ENCODE assay signal across 9 mouse cellular contexts in genomic region chr2:29245341-29245779, GRCm38 (mm10). TPM values are rescaled to one million over a fixed set of nuclear protein-coding genes. Genes with fewer than 3 reads are reported as not detected.
DNase-seq lines count a peak whose midpoint lies in the region; ATAC-seq and TF ChIP-seq lines count a peak whose summit lies in the region.
"Had no signal": no experiment of that assay in that cellular context is flagged by ENCODE, and none has a peak within 500 bp of the region (broad histone marks: within the 10 kb centered on the region; RNA-seq: fewer than 3 reads in every experiment).

No protein-coding gene starts in this region.

- no peaks in the 10 kb centered on the region; the same call in 1 of the 2 replicates for H3K9me3 ChIP-seq in heart, embryonic 11.5 days (replicated peaks; ENCODE audit: control insufficient read depth, low read length)
- no peaks in the 10 kb centered on the region for H3K9me3 ChIP-seq in lung, postnatal 0 days (ENCODE audit: low read length)

- H3K4me1 ChIP-seq in bone marrow macrophage, adult 2 months (ENCODE audit: control insufficient read depth, insufficient read depth, low read length), result 0 out of 2 replicates have a peak, but pooled peaks cover 2% of the 10 kb centered on the region
- 0 out of 2 replicates have a peak, but pooled peaks cover 3% of the 10 kb centered on the region for H3K4me1 ChIP-seq in heart, embryonic 11.5 days (ENCODE audit: control insufficient read depth, insufficient read depth, low read length)
- H3K4me1 ChIP-seq in lung, postnatal 0 days (ENCODE audit: insufficient read depth, low read depth, low read length), result no peaks in the 10 kb centered on the region

- peak; percentile 51 for TF ChIP-seq CTCF in bone marrow macrophage, adult 2 months (IDR thresholded peaks at IDR 0.05; ENCODE audit: low read depth, low read length)
- peak; percentile 54 for TF ChIP-seq CTCF in lung, postnatal 0 days (IDR thresholded peaks at IDR 0.05)

- H3K27me3 ChIP-seq in heart, embryonic 11.5 days (ENCODE audit: control insufficient read depth, insufficient read depth, low read length), result peaks cover 45% of the 10 kb centered on the region
- H3K27me3 ChIP-seq in lung, postnatal 0 days (replicated peaks; ENCODE audit: insufficient read depth, low read length), result peaks cover 22% of the 10 kb centered on the region; the same call in 1 of the 2 replicates

- H3K36me3 ChIP-seq in heart, embryonic 11.5 days (ENCODE audit: control insufficient read depth, insufficient read depth, low read length), result no peaks in the 10 kb centered on the region
- H3K36me3 ChIP-seq in lung, postnatal 0 days (ENCODE audit: insufficient read depth, low read length), result no peaks in the 10 kb centered on the region
- H3K36me3 ChIP-seq: limb, embryonic 12.5 days had no signal

- TF ChIP-seq EP300 in lung, postnatal 0 days (IDR thresholded peaks at IDR 0.05), result no peak

- no peak overlapping the region for H3K4me3 ChIP-seq in bone marrow macrophage, adult 2 months (ENCODE audit: insufficient read depth, low read length)
- H3K4me3 ChIP-seq in heart, embryonic 11.5 days (ENCODE audit: low read depth, low read length), result no peak overlapping the region
- no peak overlapping the region for H3K4me3 ChIP-seq in lung, postnatal 0 days (ENCODE audit: low read depth, low read length)
- H3K4me3 ChIP-seq: limb, embryonic 12.5 days had no signal

- no peak overlapping the region for H3K4me2 ChIP-seq in heart, embryonic 11.5 days
- H3K4me2 ChIP-seq in lung, postnatal 0 days (replicated peaks; ENCODE audit: low read depth, low read length), result no peak overlapping the region
- H3K4me2 ChIP-seq: limb, embryonic 12.5 days had no signal

- ATAC-seq in heart, embryonic 11.5 days (replicated peaks; ENCODE audit: insufficient number of reproducible peaks, low FRiP score, low TSS enrichment), result 0 out of 2 replicates have a peak, but pooled peaks have one; percentile 9
- peak; percentile 12; the same call in 1 of the 2 replicates for ATAC-seq in lung, postnatal 0 days
- ATAC-seq in erythroid progenitor cell, adult 5-6 weeks (replicated peaks; ENCODE audit: low FRiP score, poor library complexity, severe bottlenecking), result no peak

- no peak overlapping the region for H3K27ac ChIP-seq in bone marrow macrophage, adult 2 months (ENCODE audit: insufficient read depth, low read depth, low read length)
- no peak overlapping the region for H3K27ac ChIP-seq in heart, embryonic 11.5 days (ENCODE audit: low read depth, low read length)
- no peak overlapping the region for H3K27ac ChIP-seq in lung, postnatal 0 days (ENCODE audit: low read length)
- H3K27ac ChIP-seq: limb, embryonic 12.5 days had no signal

- TF ChIP-seq POLR2A in bone marrow macrophage, adult 2 months (IDR thresholded peaks at IDR 0.05; ENCODE audit: borderline replicate concordance, low read depth, low read length), result no peak

- peak; percentile 24 to 48 for DNase-seq in layer of hippocampus, postnatal 10 days (ENCODE audit: low spot score in 2 of 2)
- DNase-seq in layer of hippocampus, postnatal 14 days (ENCODE audit: low spot score in 2 of 2), result no peak
- peak; percentile 30 for DNase-seq in lung, postnatal 0 days (ENCODE audit: low spot score)
- peak; percentile 73 for DNase-seq in retina, postnatal 1 day
- no peak for DNase-seq in cerebellum, adult 8-10 months

- no peak overlapping the region for H3K9ac ChIP-seq in heart, embryonic 11.5 days (ENCODE audit: low read depth, low read length)
- H3K9ac ChIP-seq in lung, postnatal 0 days (replicated peaks; ENCODE audit: low read depth), result no peak overlapping the region
- H3K9ac ChIP-seq: limb, embryonic 12.5 days had no signal

- 42% methylated on average over 10 of the region's 10 CpGs for WGBS in heart, embryonic 11.5 days (ENCODE audit: insufficient replicate concordance)
- WGBS in lung, postnatal 0 days, result 38% methylated on average over 10 of the region's 10 CpGs

RNA-seq across cellular contexts. Expression of gene Ntng2, which starts 7.4 kb away (rescaled TPM):
- 100 to 1,000 TPM; 134 to 147 TPM for total RNA-seq in layer of hippocampus, postnatal 10 days (2021)
- 100 to 1,000 TPM; 106 to 115 TPM for total RNA-seq in layer of hippocampus, postnatal 14 days (2021)
- polyA plus RNA-seq in bone marrow macrophage, adult 2 months (2012; ENCODE audit: insufficient read depth, insufficient read length, missing spikeins), result 1.7 and 3.8 TPM in 2 replicates
- polyA plus RNA-seq in heart, embryonic 11.5 days (2014; fragmentation: Nextera tagmentation; extraction: Ambion mirVana), result 0.23 TPM in 1 of 2 replicates, not detected in the other
- polyA plus RNA-seq in lung, postnatal 0 days (2015; fragmentation: Nextera tagmentation; extraction: Ambion mirVana), result 1.2 and 1.4 TPM in 2 replicates
- total RNA-seq in erythroid progenitor cell, adult 5-6 weeks (2015; ENCODE audit: low replicate concordance), result 2.5 and 5.4 TPM in 2 replicates
- 5.6 TPM in 1 of 2 replicates, not detected in the other for total RNA-seq in erythroid progenitor cell, adult 5-6 weeks (2017; ENCODE audit: low replicate concordance)

Comparison
In these comparisons a context has a peak if more than half of its experiments do, and no peak if none do; other contexts are left out.
1. DNase-seq: peak in layer of hippocampus, postnatal 10 days (2 of 2), lung, postnatal 0 days (single experiment) and retina, postnatal 1 day (single experiment); none in layer of hippocampus, postnatal 14 days (0 of 2) and cerebellum, adult 8-10 months (single experiment).
2. RNA of gene Ntng2, which starts 7.4 kb away (total RNA-seq): 134 to 147 TPM in layer of hippocampus, postnatal 10 days and 106 to 115 TPM in layer of hippocampus, postnatal 14 days; 2.5 to 5.6 TPM in erythroid progenitor cell, adult 5-6 weeks; every median in the first group is over 10 times any median in the second.